Mouse (Mus musculus) liver (tissue): Measurements from ENCODE around the gene Fcamr.

Source experiments
- DNase-seq: peaks from one replicate; pipeline ENCODE4 v3.0.0-alpha.2; 2020; ENCODE audit warnings: mixed read lengths

Gene Fcamr

GRCm38 (mm10) chr1:130855723-130856122, 55.0 kb downstream of the Fcamr start:
- DNase-seq = no peak

- no peak for DNase-seq
Observed at GRCm38 (mm10) chr1:130857456-130857855, 56.8 kb downstream of the Fcamr start.

DNA sequence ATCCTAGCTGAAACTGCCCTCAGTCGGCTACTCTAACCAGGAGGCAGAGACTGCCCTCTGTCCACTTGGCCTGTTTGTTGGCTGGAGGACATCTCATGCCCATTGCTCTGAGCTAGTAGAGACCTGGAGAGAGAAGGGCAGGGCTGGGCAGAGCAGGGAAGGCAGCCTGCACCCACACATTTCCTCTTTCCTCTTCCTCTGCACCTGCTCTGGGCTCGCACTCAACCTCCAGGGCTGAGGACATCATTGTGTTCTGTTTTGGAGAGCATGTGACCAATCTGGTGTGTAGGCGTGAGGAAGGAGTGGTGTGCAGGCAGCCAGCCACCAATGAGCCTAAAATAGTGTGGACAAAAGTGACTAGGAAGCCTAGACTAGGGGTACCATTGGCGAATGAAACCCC, 63.5 kb downstream of the Fcamr start:
- no peak for DNase-seq
